Mouse (Mus musculus): ENCODE measurements around the gene Idua. TPM values are rescaled to one million over a fixed set of nuclear protein-coding genes. Genes with fewer than 3 reads are reported as not detected.
"Not testable (repeated sequence)": the region's sequence is repeated elsewhere in the genome, so short reads cannot be mapped to it uniquely, and the experiment has no call there.

Gene Idua
- 5.0 and 5.8 TPM in 2 replicates for polyA plus RNA-seq (2015; fragmentation: Nextera tagmentation; extraction: Ambion mirVana)

DNA sequence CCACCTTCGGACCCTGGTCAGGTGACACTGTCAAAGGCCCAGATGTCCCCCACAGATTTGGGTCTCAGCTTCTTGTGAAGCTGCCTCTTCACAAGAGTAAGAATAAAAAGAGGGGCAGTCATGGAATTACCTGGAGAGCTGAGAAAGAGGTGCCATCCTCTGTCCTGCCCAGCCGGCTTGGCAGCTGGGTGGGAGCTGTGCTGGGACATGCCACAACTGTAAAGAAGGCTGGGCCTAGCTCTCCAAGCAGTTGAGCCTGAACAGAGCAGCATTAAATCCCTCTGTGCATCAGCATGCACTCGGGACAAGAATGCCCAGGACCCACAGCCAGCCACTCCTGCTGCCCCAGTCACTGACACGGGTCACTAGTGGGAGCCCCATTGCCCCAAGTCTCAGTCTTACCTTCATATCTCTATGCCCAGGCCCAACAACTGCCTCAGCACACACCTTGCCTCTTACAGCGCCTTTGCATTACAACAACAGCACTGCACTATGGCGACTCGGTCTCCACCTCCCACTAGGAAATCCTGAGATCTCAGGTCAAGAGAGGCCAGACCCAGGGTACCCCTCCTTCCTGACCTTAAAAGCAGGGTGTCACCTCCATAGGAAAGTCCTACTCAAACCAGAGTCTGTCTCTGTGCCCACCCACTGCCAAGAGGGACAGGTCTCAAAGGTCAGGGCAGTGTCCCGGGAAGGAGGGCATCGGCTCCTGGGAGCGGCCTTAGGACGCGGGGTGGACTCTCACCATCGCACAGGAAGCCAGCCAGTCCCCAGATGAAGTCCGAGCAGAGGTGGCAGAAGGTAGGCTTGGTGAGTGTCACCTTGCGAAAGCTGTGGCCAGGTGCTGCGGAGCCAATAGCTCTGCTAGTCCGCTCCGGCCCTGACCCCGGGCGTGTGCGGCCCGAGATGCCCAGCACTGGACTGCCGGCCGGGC lies at the start of gene Idua:
TSS of gene Idua (plus strand) at position 634 of the 934 bp plus-strand sequence.
- Histone ChIP-seq H3K36me3 (ENCODE audit: control insufficient read depth, insufficient read depth) (peaks cover 2% of the 10 kb centered on the region; the same call in 1 of the 2 replicates), H3K4me3 (ENCODE audit: low read depth, low read length) (peak within 1 kb of the TSS; percentile 86), H3K9me3 (replicated peaks; ENCODE audit: control insufficient read depth, low read length) (no peaks in the 10 kb centered on the region), H3K4me1 (ENCODE audit: control insufficient read depth, low read depth, low read length) (peaks cover 17% of the 10 kb centered on the region), H3K27me3 (ENCODE audit: control insufficient read depth, insufficient read depth, low read depth, low read length) (no peaks in the 10 kb centered on the region; the same call in 1 of the 2 replicates), H3K27ac (ENCODE audit: low read length) (peak within 1 kb of the TSS; percentile 77), H3K4me2 (ENCODE audit: low read depth, low read length) (peak within 1 kb of the TSS; percentile 94), H3K9ac (ENCODE audit: low read depth, low read length) (peak within 1 kb of the TSS; percentile 91)
- peak; percentile 45 for ATAC-seq (ENCODE audit: low read depth)
- WGBS (ENCODE audit: insufficient replicate concordance): 8% methylated on average over 24 of the region's 24 CpGs

DNA sequence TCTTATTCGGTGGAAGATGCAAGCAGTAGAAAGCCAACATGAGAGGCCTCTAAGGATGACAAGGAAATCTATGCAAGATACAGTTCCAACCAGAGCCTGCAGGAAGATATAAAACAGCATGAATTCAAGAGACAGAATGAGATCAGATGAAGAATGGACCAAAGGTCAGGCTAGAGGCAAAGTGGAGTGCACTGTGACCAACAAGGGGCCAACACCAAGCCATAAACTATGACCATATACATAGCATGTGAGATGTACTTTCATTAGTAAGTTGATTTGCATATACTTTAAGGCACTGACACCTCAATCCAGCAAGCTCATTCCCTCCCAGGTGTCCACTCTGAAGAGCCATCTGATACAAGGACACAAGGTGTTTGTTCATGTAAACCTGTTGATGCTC lies 49.7 kb upstream of the Idua start:
- no peak for ATAC-seq (ENCODE audit: low read depth)
- Histone ChIP-seq H3K4me3 (ENCODE audit: low read depth, low read length) (no peak overlapping the region), H3K36me3 (ENCODE audit: control insufficient read depth, insufficient read depth) (peaks cover 60% of the 10 kb centered on the region), H3K4me1 (ENCODE audit: control insufficient read depth, low read depth, low read length) (no peaks in the 10 kb centered on the region), H3K27ac (ENCODE audit: low read length) (no peak overlapping the region), H3K9ac (ENCODE audit: low read depth, low read length) (no peak overlapping the region), H3K9me3 (replicated peaks; ENCODE audit: control insufficient read depth, low read length) (no peaks in the 10 kb centered on the region), H3K4me2 (ENCODE audit: low read depth, low read length) (no peak overlapping the region), H3K27me3 (ENCODE audit: control insufficient read depth, insufficient read depth, low read depth, low read length) (no peaks in the 10 kb centered on the region)
- WGBS (ENCODE audit: insufficient replicate concordance): 93% methylated on average over 1 of the region's 1 CpGs

DNA sequence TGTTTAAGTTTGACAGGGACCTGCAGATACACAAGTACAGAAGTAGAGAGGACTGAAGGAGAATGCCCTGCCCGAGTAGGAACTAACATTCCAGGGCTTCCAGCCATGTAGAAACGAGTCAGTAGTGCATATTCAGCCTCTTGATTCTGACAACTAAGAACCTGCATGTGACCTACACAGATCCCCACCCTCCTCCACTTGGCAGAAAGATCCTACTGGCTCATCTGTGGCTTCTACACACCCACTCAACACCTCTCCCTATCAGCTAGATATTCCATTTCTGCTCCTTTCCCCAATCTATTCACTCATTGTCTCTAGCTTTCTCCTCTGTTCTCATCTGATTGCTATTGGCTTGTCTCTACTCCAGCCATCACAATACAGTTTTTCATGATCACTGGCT lies 38.3 kb upstream of the Idua start:
- 61% methylated on average over 2 of the region's 2 CpGs for WGBS (ENCODE audit: insufficient replicate concordance)
- H3K36me3 ChIP-seq (ENCODE audit: control insufficient read depth, insufficient read depth): peaks cover 30% of the 10 kb centered on the region

DNA sequence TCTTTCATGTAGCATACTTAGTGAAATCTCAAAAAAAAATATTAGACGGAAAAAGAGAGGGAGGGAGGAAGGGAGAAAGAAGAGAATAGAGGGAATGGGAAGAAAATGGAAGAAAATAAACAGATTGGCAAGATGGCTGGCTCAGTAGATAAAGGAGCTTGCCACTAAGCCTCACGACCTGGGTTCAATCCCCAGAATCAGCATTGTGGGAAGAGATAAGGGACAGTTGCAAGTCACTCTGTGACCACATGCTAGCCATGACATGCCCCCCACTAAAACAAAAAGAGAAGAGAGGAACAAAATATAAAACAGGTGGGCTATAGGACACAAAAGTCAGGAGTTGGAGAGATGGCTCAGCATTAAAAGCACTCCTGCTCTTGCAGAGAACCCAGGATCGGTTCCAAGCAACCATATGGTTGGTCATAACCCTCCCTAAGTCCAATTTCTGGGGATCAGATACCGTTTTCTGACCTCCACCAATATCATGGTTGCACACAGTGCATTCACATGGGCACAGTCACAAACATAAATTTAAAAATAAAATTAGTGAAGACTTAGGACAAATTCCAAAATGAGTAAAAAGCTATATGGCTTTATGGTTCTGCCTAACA lies 34.0 kb upstream of the Idua start:
- peaks cover 34% of the 10 kb centered on the region for H3K4me1 ChIP-seq (ENCODE audit: control insufficient read depth, low read depth, low read length)
- no peaks in the 10 kb centered on the region for H3K9me3 ChIP-seq (replicated peaks; ENCODE audit: control insufficient read depth, low read length)
- no peak overlapping the region for H3K9ac ChIP-seq (ENCODE audit: low read depth, low read length)
- peak overlapping the region; percentile 14; the same call in 1 of the 2 replicates for H3K4me2 ChIP-seq (ENCODE audit: low read depth, low read length)
- no peak for ATAC-seq (ENCODE audit: low read depth)
- no peak overlapping the region for H3K4me3 ChIP-seq (ENCODE audit: low read depth, low read length)
- H3K27ac ChIP-seq (ENCODE audit: low read length): no peak overlapping the region
- WGBS (ENCODE audit: insufficient replicate concordance): 45% methylated on average over 4 of the region's 4 CpGs
- no peaks in the 10 kb centered on the region for H3K27me3 ChIP-seq (ENCODE audit: control insufficient read depth, insufficient read depth, low read depth, low read length)
- peaks cover 22% of the 10 kb centered on the region for H3K36me3 ChIP-seq (ENCODE audit: control insufficient read depth, insufficient read depth)

More for the DNA sequence above, 38.3 kb upstream of the Idua start:
- no peak for ATAC-seq (ENCODE audit: low read depth)
- H3K4me1 ChIP-seq (ENCODE audit: control insufficient read depth, low read depth, low read length): peaks cover 7% of the 10 kb centered on the region
- H3K4me2 ChIP-seq (ENCODE audit: low read depth, low read length): no peak overlapping the region
- H3K27me3 ChIP-seq (ENCODE audit: control insufficient read depth, insufficient read depth, low read depth, low read length): no peaks in the 10 kb centered on the region
- H3K9ac ChIP-seq (ENCODE audit: low read depth, low read length): no peak overlapping the region
- no peak overlapping the region for H3K27ac ChIP-seq (ENCODE audit: low read length)
- no peaks in the 10 kb centered on the region for H3K9me3 ChIP-seq (replicated peaks; ENCODE audit: control insufficient read depth, low read length)
- no peak overlapping the region for H3K4me3 ChIP-seq (ENCODE audit: low read depth, low read length)

DNA sequence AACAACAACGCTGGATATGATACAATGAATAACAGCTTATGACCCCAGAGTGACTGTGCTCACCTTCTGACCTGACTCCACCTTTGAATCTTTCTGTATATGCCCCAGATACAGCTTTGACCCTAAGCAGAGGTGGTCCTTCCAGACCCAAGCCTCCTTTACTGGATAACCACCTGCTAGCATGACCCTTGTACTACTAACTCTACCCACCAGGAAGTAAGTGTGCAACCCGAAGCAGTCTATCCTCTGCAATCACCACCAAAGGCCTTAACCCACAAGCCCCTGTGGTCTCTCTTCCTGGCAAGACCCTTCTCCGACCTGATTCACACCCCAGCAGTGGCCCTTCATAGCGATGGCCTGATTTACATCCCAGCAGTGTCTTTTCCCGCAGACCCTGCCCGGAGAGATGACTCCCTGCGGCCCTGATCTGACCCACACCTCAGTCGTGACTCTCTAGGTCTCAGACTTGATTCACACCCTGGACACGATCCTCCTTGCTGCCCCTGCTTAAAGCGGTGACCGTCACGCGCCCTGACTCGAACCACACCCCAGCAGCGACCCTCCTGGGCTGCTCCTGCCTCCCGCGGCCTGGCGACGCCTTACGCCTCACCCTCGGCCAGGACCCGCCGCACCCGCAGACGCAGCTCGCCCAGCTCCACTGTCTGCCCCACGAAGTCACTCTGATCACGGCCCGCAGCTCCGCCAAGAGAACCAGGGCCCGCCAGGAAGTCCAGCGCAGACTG lies 31.1 kb upstream of the Idua start:
- no peaks in the 10 kb centered on the region for H3K27me3 ChIP-seq (ENCODE audit: control insufficient read depth, insufficient read depth, low read depth, low read length)
- H3K4me3 ChIP-seq (ENCODE audit: low read depth, low read length): peak overlapping the region; percentile 98
- peak overlapping the region; percentile 95 for H3K9ac ChIP-seq (ENCODE audit: low read depth, low read length)
- peak overlapping the region; percentile 90 for H3K27ac ChIP-seq (ENCODE audit: low read length)
- H3K4me2 ChIP-seq (ENCODE audit: low read depth, low read length): peak overlapping the region; percentile 95
- no peaks in the 10 kb centered on the region for H3K9me3 ChIP-seq (replicated peaks; ENCODE audit: control insufficient read depth, low read length)
- WGBS (ENCODE audit: insufficient replicate concordance): under 1% methylated on average over 32 of the region's 32 CpGs
- peaks cover 34% of the 10 kb centered on the region for H3K4me1 ChIP-seq (ENCODE audit: control insufficient read depth, low read depth, low read length)
- ATAC-seq (ENCODE audit: low read depth): peak; percentile 78
- H3K36me3 ChIP-seq (ENCODE audit: control insufficient read depth, insufficient read depth): peaks cover 7% of the 10 kb centered on the region; the same call in 1 of the 2 replicates

DNA sequence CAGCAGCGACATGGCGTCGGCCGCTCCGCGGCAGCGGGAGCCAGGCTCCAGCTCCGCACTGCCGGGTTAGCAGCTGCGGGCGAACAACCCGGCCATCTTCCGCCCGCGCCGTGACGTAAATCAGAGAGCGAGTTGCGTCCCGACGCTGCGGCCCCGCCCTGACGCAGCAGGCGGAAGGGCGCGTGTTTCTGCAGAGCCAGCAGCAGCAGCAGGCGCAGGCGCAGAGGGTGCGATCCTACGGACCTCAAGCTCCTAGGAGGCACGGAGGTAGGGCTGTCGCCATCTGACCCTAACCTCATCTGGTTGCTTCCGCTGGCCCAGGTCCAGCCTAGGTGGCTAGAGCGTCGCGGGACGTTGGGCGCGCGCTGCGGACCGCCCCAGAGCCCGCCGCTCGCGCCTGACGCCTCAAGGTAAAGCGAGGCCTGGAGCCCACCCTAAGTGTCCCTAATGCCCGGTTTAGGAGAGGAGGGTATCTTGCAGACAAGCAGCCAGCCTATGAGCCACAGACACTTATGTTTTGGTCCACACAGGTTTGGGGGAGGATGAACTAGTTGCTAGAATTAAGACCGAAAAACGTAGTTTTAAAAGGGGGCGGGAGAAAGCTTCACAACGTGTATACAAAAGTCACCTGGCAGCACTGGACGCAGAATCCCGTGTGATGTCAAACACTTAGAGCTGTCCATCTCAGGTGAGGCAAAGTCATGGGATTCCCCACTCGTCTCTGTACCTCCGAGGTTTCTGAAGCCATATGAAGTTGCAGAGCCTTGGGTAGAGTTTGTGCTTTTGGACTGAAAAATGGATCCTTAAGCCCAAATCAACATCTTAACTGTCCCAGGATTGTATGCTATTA lies 30.3 kb upstream of the Idua start, which contains the start of the genes Gak and Tmem175:
TSS of gene Gak (minus strand) at position 122 of the 850 bp plus-strand sequence.
TSS of gene Tmem175 (plus strand) at position 137 of the 850 bp plus-strand sequence.
- H3K27ac ChIP-seq (ENCODE audit: low read length): peak within 1 kb of the TSS; percentile 90
- under 1% methylated on average over 58 of the region's 58 CpGs for WGBS (ENCODE audit: insufficient replicate concordance)
- ATAC-seq (ENCODE audit: low read depth): peak; percentile 96
- peak within 1 kb of the TSS; percentile 98 for H3K4me3 ChIP-seq (ENCODE audit: low read depth, low read length)
- H3K9me3 ChIP-seq (replicated peaks; ENCODE audit: control insufficient read depth, low read length): no peaks in the 10 kb centered on the region
- peaks cover 34% of the 10 kb centered on the region for H3K4me1 ChIP-seq (ENCODE audit: control insufficient read depth, low read depth, low read length)
- H3K9ac ChIP-seq (ENCODE audit: low read depth, low read length): peak within 1 kb of the TSS; percentile 95
- no peaks in the 10 kb centered on the region for H3K36me3 ChIP-seq (ENCODE audit: control insufficient read depth, insufficient read depth)
- H3K27me3 ChIP-seq (ENCODE audit: control insufficient read depth, insufficient read depth, low read depth, low read length): no peaks in the 10 kb centered on the region
- H3K4me2 ChIP-seq (ENCODE audit: low read depth, low read length): peak within 1 kb of the TSS; percentile 95

DNA sequence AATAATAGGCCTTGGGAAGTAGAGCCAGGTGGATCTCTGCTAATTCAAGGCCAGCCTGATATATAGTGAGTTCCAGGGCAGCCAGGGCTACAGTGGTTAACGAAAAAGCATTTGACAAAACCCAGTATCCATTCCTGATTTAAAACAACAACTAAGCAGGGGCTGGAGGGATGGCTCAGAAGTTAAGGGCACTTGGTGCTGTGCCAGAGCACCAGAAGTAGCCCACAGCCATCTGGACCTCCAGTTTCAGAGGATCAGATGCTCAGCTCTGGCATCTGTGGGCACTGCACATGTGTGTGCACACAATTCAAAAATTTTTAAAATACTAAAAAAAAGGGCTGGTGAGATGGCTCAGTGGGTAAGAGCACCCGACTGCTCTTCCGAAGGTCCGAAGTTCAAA lies 26.5 kb upstream of the Idua start:
- Histone ChIP-seq H3K27me3 (ENCODE audit: control insufficient read depth, insufficient read depth, low read depth, low read length) (no peaks in the 10 kb centered on the region), H3K4me3 (ENCODE audit: low read depth, low read length) (no peak overlapping the region), H3K27ac (ENCODE audit: low read length) (no peak overlapping the region), H3K4me1 (ENCODE audit: control insufficient read depth, low read depth, low read length) (peaks cover 10% of the 10 kb centered on the region), H3K9ac (ENCODE audit: low read depth, low read length) (no peak overlapping the region), H3K9me3 (replicated peaks; ENCODE audit: control insufficient read depth, low read length) (no peaks in the 10 kb centered on the region), H3K4me2 (ENCODE audit: low read depth, low read length) (no peak overlapping the region), H3K36me3 (ENCODE audit: control insufficient read depth, insufficient read depth) (no peaks in the 10 kb centered on the region)
- WGBS (ENCODE audit: insufficient replicate concordance): 79% methylated on average over 4 of the region's 4 CpGs
- no peak for ATAC-seq (ENCODE audit: low read depth)

DNA sequence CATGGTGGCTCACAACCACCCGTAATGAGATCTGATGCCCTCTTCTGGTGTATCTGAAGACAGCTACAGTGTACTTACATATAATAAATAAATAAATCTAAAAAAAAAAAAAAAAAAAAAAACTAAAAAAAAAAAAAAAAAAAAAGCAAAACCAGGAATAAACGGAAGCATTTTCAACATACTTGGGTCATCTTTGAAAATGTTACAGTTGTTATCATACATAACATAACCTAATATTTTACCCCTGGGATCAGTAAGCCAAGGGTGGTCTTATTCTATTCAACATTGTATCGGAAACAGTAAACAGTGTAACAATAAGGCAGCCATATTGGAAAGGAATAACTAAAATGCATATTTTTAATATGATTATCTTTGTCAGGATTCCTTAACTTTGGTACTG lies 26.0 kb upstream of the Idua start:
- ATAC-seq (ENCODE audit: low read depth): not testable (repeated sequence)

More for the DNA sequence above, 26.0 kb upstream of the Idua start:
- H3K9me3 ChIP-seq (replicated peaks; ENCODE audit: control insufficient read depth, low read length); H3K4me3 ChIP-seq (ENCODE audit: low read depth, low read length); H3K9ac ChIP-seq (ENCODE audit: low read depth, low read length); H3K4me1 ChIP-seq (ENCODE audit: control insufficient read depth, low read depth, low read length); H3K27me3 ChIP-seq (ENCODE audit: control insufficient read depth, insufficient read depth, low read depth, low read length); H3K27ac ChIP-seq (ENCODE audit: low read length); H3K4me2 ChIP-seq (ENCODE audit: low read depth, low read length); H3K36me3 ChIP-seq (ENCODE audit: control insufficient read depth, insufficient read depth): not testable (repeated sequence)
- 73% methylated on average over 2 of the region's 3 CpGs for WGBS (ENCODE audit: insufficient replicate concordance)
